Mouse (Mus musculus) CH12.LX (cell line): ENCODE measurements around the gene Pgpep1l.

Experiments used
- CTCF ChIP-seq, 2 experiments: IDR thresholded peaks in 1 of 2; conservative IDR thresholded peaks in 1 of 2; 2 replicates each; pipeline ENCODE4 v1.5.1; 2011 to 2012; ENCODE audit warnings: low read depth in 2 of 2, low read length in 2 of 2, improper control_type of control experiment in 1 of 2, inconsistent platforms in 1 of 2, mild to moderate bottlenecking in 1 of 2, moderate library complexity in 1 of 2
- EP300 ChIP-seq: IDR thresholded peaks from 2 replicates; pipeline ENCODE4 v1.6.1; 2011; ENCODE audit warnings: low read length, improper control_type of control experiment
- ETS1 ChIP-seq: conservative IDR thresholded peaks from 2 replicates; pipeline ENCODE4 v1.6.1; 2012; ENCODE audit warnings: low read depth, mild to moderate bottlenecking, inconsistent platforms, low read length, improper control_type of control experiment, moderate library complexity
- IRF4 ChIP-seq: IDR thresholded peaks from 2 replicates; pipeline ENCODE4 v1.6.1; 2014; ENCODE audit warnings: low read depth, mild to moderate bottlenecking, inconsistent platforms, low read length, improper control_type of control experiment
- MEF2A ChIP-seq: IDR thresholded peaks from 2 replicates; pipeline ENCODE4 v1.6.1; 2014; ENCODE audit warnings: low read depth, mild to moderate bottlenecking, inconsistent platforms, low read length, improper control_type of control experiment, borderline replicate concordance
- NRF1 ChIP-seq: IDR thresholded peaks from 2 replicates; pipeline ENCODE4 v1.6.1; 2014; ENCODE audit warnings: low read depth, mild to moderate bottlenecking, inconsistent platforms, low read length, improper control_type of control experiment, moderate library complexity
- POLR2A ChIP-seq: IDR thresholded peaks from 2 replicates; pipeline ENCODE4 v1.6.1; 2011; ENCODE audit warnings: low read depth, mild to moderate bottlenecking, improper control_type of control experiment, low read length
- SMC3 ChIP-seq: IDR thresholded peaks from 2 replicates; pipeline ENCODE4 v1.6.1; 2011; ENCODE audit warnings: low read depth, low read length, improper control_type of control experiment
- TCF12 ChIP-seq: IDR thresholded peaks from 2 replicates; pipeline ENCODE4 v1.6.1; 2014; ENCODE audit warnings: low read depth, mild to moderate bottlenecking, inconsistent platforms, low read length, improper control_type of control experiment
- ZNF384 ChIP-seq: IDR thresholded peaks from 2 replicates; pipeline ENCODE4 v1.6.1; 2012; ENCODE audit warnings: low read depth, low read length, improper control_type of control experiment, inconsistent platforms

DNA sequence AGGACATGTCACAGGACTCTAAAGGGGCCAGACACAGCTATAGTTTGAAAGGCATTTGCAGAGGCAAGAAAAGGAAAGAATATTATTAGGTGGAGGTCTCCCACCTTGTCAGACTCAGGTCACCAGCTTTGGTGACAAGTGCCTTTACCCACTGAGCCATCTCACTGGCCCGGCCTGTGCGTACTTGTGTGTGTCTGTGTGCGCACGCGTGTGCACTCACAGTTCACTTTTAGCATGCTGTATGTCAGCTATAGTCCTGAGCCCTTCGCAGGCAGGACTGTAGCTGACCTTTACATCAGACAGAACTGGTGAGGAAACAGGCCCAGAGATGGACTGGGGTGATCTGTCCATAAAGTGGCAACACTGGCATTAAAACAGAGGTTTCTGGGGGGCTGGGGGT is 14.4 kb upstream of the Pgpep1l start:
- TF ChIP-seq IRF4: no peak
- no peak for TF ChIP-seq EP300
- TF ChIP-seq SMC3: no peak
- no peak for TF ChIP-seq CTCF (conservative IDR thresholded peaks at IDR 0.05 in 1 of 2, IDR thresholded peaks at IDR 0.05 in 1 of 2; ENCODE audit: low read depth in 2 of 2, low read length in 2 of 2)
- no peak for TF ChIP-seq ETS1
- TF ChIP-seq POLR2A: no peak
- TF ChIP-seq TCF12: no peak
- TF ChIP-seq MEF2A: no peak
- TF ChIP-seq ZNF384: no peak
- TF ChIP-seq NRF1: peak; percentile 76
